Mouse (Mus musculus): ENCODE data around the gene Frmd5.
A peak's percentile ranks its signal among the peaks of the same experiment; 100 is the strongest.
"Not testable (repeated sequence)": the region's sequence is repeated elsewhere in the genome, so short reads cannot be mapped to it uniquely, and the experiment has no call there.

Frmd5 gene

GRCm38 (mm10) chr2:121571780-121572179, 235.1 kb downstream of the Frmd5 start:
- peak; percentile 94 for DNase-seq (ENCODE audit: low spot score)

GRCm38 (mm10) chr2:121570999-121571655, 235.8 kb downstream of the Frmd5 start:
- no peak for DNase-seq (ENCODE audit: low spot score)

GRCm38 (mm10) chr2:121570049-121570448, 236.8 kb downstream of the Frmd5 start:
- DNase-seq (ENCODE audit: low spot score): no peak

- DNase-seq (ENCODE audit: low spot score): no peak
Measured at GRCm38 (mm10) chr2:121565911-121566310, 241.0 kb downstream of the Frmd5 start.

- DNase-seq (ENCODE audit: low spot score): no peak
Measured at GRCm38 (mm10) chr2:121563117-121563516, 243.8 kb downstream of the Frmd5 start.

- DNase-seq (ENCODE audit: low spot score): no peak
Measured at GRCm38 (mm10) chr2:121551271-121551670, 255.6 kb downstream of the Frmd5 start.

GRCm38 (mm10) chr2:121549630-121550029, 257.3 kb downstream of the Frmd5 start:
- DNase-seq (ENCODE audit: low spot score): no peak

GRCm38 (mm10) chr2:121544829-121545228, 262.1 kb downstream of the Frmd5 start:
- DNase-seq (ENCODE audit: low spot score): no peak

- DNase-seq (ENCODE audit: low spot score): no peak
Measured at GRCm38 (mm10) chr2:121525056-121525455, 281.8 kb downstream of the Frmd5 start.

- DNase-seq (ENCODE audit: low spot score): not testable (repeated sequence)
Measured at GRCm38 (mm10) chr2:121522830-121523229, 284.1 kb downstream of the Frmd5 start.

GRCm38 (mm10) chr2:121522006-121522405, 284.9 kb downstream of the Frmd5 start:
- DNase-seq (ENCODE audit: low spot score): no peak

- not testable (repeated sequence) for DNase-seq (ENCODE audit: low spot score)
Measured at GRCm38 (mm10) chr2:121518711-121519110, 288.2 kb downstream of the Frmd5 start.

- no peak for DNase-seq (ENCODE audit: low spot score)
Measured at GRCm38 (mm10) chr2:121518106-121518505, 288.8 kb downstream of the Frmd5 start.

GRCm38 (mm10) chr2:121514211-121514610, 292.7 kb downstream of the Frmd5 start:
- no peak for DNase-seq (ENCODE audit: low spot score)

GRCm38 (mm10) chr2:121512991-121513765, 293.7 kb downstream of the Frmd5 start:
- not testable (repeated sequence) for DNase-seq (ENCODE audit: low spot score)

GRCm38 (mm10) chr2:121511401-121511800, 295.5 kb downstream of the Frmd5 start:
- no peak for DNase-seq (ENCODE audit: low spot score)

GRCm38 (mm10) chr2:121509584-121509983, 297.3 kb downstream of the Frmd5 start:
- DNase-seq (ENCODE audit: low spot score): peak; percentile 77

- no peak for DNase-seq (ENCODE audit: low spot score)
Measured at GRCm38 (mm10) chr2:121507951-121508330, 298.9 kb downstream of the Frmd5 start.

GRCm38 (mm10) chr2:121507173-121507950, 299.5 kb downstream of the Frmd5 start:
- DNase-seq (ENCODE audit: low spot score): peak; percentile 18

GRCm38 (mm10) chr2:121505942-121506882, 300.7 kb downstream of the Frmd5 start, which contains the start of the genes Mfap1a and Wdr76:
TSS of gene Mfap1a (minus strand) at chr2:121506665.
TSS of gene Wdr76 (plus strand) at chr2:121506723.
- DNase-seq (ENCODE audit: low spot score): peak; percentile 97

GRCm38 (mm10) chr2:121501550-121501949, 305.3 kb downstream of the Frmd5 start:
- not testable (repeated sequence) for DNase-seq (ENCODE audit: low spot score)

Data from embryo, embryonic 10.5 days (tissue).